ENCODE assay signal across 8 mouse cellular contexts in genomic region chr8:71340625-71341024, GRCm38 (mm10). TPM values are rescaled to one million over a fixed set of nuclear protein-coding genes. Genes with fewer than 3 reads are reported as not detected.
A peak's percentile ranks its signal among the peaks of the same experiment; 100 is the strongest.
DNase-seq lines count a peak whose midpoint lies in the region; ATAC-seq lines count a peak whose summit lies in the region.

No protein-coding gene starts in this region.

- H3K9ac ChIP-seq in embryonic facial prominence, embryonic 14.5 days (ENCODE audit: low read depth, low read length): no peak overlapping the region

- intact Hi-C loops in heart, postnatal 10 days (cut with DNase I): loop anchor here (1.0 to 5.0 kb wide), 2 partner anchors 66 to 78 kb away; partner anchors contain the start of gene Ankle1

- H3K4me1 ChIP-seq in heart, embryonic 10.5 days: no peaks in the 10 kb centered on the region; the same call in 1 of the 2 replicates
- H3K4me1 ChIP-seq in embryonic facial prominence, embryonic 14.5 days (ENCODE audit: control insufficient read depth, insufficient read depth, low read length): no peaks in the 10 kb centered on the region

- peak; percentile 29 to 57 for DNase-seq in heart, postnatal 10 days
- no peak for DNase-seq in heart, embryonic 10.5 days (ENCODE audit: low spot score)
- DNase-seq in 416B (ENCODE audit: low read depth) (peak; percentile 69), R1 (ENCODE audit: low read depth, low spot score) (peak; percentile 45)
- peak; percentile 12 for DNase-seq in embryonic facial prominence, embryonic 14.5 days (ENCODE audit: low spot score)
- peak; percentile 39 for DNase-seq in mesoderm, embryonic 11.5 days (ENCODE audit: low read depth, low spot score)
- DNase-seq in ovary, postnatal 14 days (ENCODE audit: low spot score): no peak

- no peak overlapping the region for H3K4me3 ChIP-seq in heart, embryonic 10.5 days
- H3K4me3 ChIP-seq in embryonic facial prominence, embryonic 14.5 days (ENCODE audit: low read depth, low read length): no peak overlapping the region

- 78% methylated on average over 5 of the region's 5 CpGs for WGBS in heart, embryonic 10.5 days
- 75% methylated on average over 5 of the region's 5 CpGs for WGBS in embryonic facial prominence, embryonic 14.5 days

- no peak overlapping the region for H3K4me2 ChIP-seq in embryonic facial prominence, embryonic 14.5 days (ENCODE audit: low read depth, low read length)

- no peak for ATAC-seq in embryonic facial prominence, embryonic 14.5 days (ENCODE audit: low read depth)
- no peak; the same call in 1 of the 2 replicates for ATAC-seq in granulocyte monocyte progenitor cell, adult 5-6 weeks (replicated peaks; ENCODE audit: poor library complexity, severe bottlenecking)

- no peak overlapping the region for H3K27ac ChIP-seq in heart, embryonic 10.5 days
- H3K27ac ChIP-seq in embryonic facial prominence, embryonic 14.5 days (replicated peaks; ENCODE audit: low read depth, low read length): no peak overlapping the region

- no peaks in the 10 kb centered on the region for H3K9me3 ChIP-seq in heart, embryonic 10.5 days
- no peaks in the 10 kb centered on the region for H3K9me3 ChIP-seq in embryonic facial prominence, embryonic 14.5 days (ENCODE audit: control insufficient read depth, low read length)

- H3K36me3 ChIP-seq in heart, embryonic 10.5 days: peaks cover 81% of the 10 kb centered on the region
- peaks cover 55% of the 10 kb centered on the region for H3K36me3 ChIP-seq in embryonic facial prominence, embryonic 14.5 days (ENCODE audit: control insufficient read depth, insufficient read depth, low read length)

- no peaks in the 10 kb centered on the region for H3K27me3 ChIP-seq in heart, embryonic 10.5 days (ENCODE audit: insufficient read depth, poor library complexity, severe bottlenecking)
- H3K27me3 ChIP-seq in embryonic facial prominence, embryonic 14.5 days (replicated peaks; ENCODE audit: control insufficient read depth, insufficient read depth, low read length): no peaks in the 10 kb centered on the region

RNA-seq across cellular contexts. Expression of gene Use1, which starts 26.0 kb away (rescaled TPM):
- 100 to 1,000 TPM; 110 to 116 TPM for total RNA-seq in heart, postnatal 10 days (2021)
- polyA plus RNA-seq in heart, embryonic 10.5 days (2016; fragmentation: Nextera tagmentation; extraction: Ambion mirVana): 68.7 and 79.5 TPM in 2 replicates
- 106 and 115 TPM in 2 replicates for polyA plus RNA-seq in embryonic facial prominence, embryonic 14.5 days (2014; fragmentation: Nextera tagmentation; extraction: Ambion mirVana)
- 108 and 154 TPM in 2 replicates for total RNA-seq in granulocyte monocyte progenitor cell, adult 5-6 weeks (2014; fragmentation: Nextera tagmentation)
- total RNA-seq in granulocyte monocyte progenitor cell, adult 5-6 weeks (2017): 140 and 156 TPM in 2 replicates

RNA-seq across cellular contexts. Expression of gene Ocel1, which starts 30.5 kb away (rescaled TPM):
- 10 to 100 TPM; 10.8 to 11.3 TPM for total RNA-seq in heart, postnatal 10 days (2021)
- 3.9 and 4.2 TPM in 2 replicates for polyA plus RNA-seq in heart, embryonic 10.5 days (2016; fragmentation: Nextera tagmentation; extraction: Ambion mirVana)
- 3.8 and 4.0 TPM in 2 replicates for polyA plus RNA-seq in embryonic facial prominence, embryonic 14.5 days (2014; fragmentation: Nextera tagmentation; extraction: Ambion mirVana)
- total RNA-seq in granulocyte monocyte progenitor cell, adult 5-6 weeks (2014; fragmentation: Nextera tagmentation): 8.8 and 12.4 TPM in 2 replicates
- total RNA-seq in granulocyte monocyte progenitor cell, adult 5-6 weeks (2017): 8.9 TPM in 2 replicates

RNA-seq across cellular contexts. Expression of gene Nr2f6, which starts 41.1 kb away (rescaled TPM):
- 10 to 100 TPM; 57.8 to 60.1 TPM for total RNA-seq in heart, postnatal 10 days (2021)
- 48.4 and 79.0 TPM in 2 replicates for polyA plus RNA-seq in heart, embryonic 10.5 days (2016; fragmentation: Nextera tagmentation; extraction: Ambion mirVana)
- 57.2 and 61.9 TPM in 2 replicates for polyA plus RNA-seq in embryonic facial prominence, embryonic 14.5 days (2014; fragmentation: Nextera tagmentation; extraction: Ambion mirVana)
- total RNA-seq in granulocyte monocyte progenitor cell, adult 5-6 weeks (2014; fragmentation: Nextera tagmentation): 1.3 and 7.5 TPM in 2 replicates
- total RNA-seq in granulocyte monocyte progenitor cell, adult 5-6 weeks (2017): 3.3 and 4.1 TPM in 2 replicates

RNA-seq across cellular contexts. Expression of gene Ushbp1, which starts 55.0 kb away (rescaled TPM):
- total RNA-seq in heart, postnatal 10 days (2021): 10 to 100 TPM; 38.0 to 42.7 TPM
- 6.1 and 7.9 TPM in 2 replicates for polyA plus RNA-seq in heart, embryonic 10.5 days (2016; fragmentation: Nextera tagmentation; extraction: Ambion mirVana)
- polyA plus RNA-seq in embryonic facial prominence, embryonic 14.5 days (2014; fragmentation: Nextera tagmentation; extraction: Ambion mirVana): 9.4 and 11.3 TPM in 2 replicates
- not detected in 2 replicates for total RNA-seq in granulocyte monocyte progenitor cell, adult 5-6 weeks (2014; fragmentation: Nextera tagmentation)
- not detected in 2 replicates for total RNA-seq in granulocyte monocyte progenitor cell, adult 5-6 weeks (2017)

RNA-seq across cellular contexts. Expression of gene Babam1, which starts 56.0 kb away (rescaled TPM):
- total RNA-seq in heart, postnatal 10 days (2021): 10 to 100 TPM; 65.1 to 65.7 TPM
- 101 and 111 TPM in 2 replicates for polyA plus RNA-seq in heart, embryonic 10.5 days (2016; fragmentation: Nextera tagmentation; extraction: Ambion mirVana)
- 79.6 and 85.2 TPM in 2 replicates for polyA plus RNA-seq in embryonic facial prominence, embryonic 14.5 days (2014; fragmentation: Nextera tagmentation; extraction: Ambion mirVana)
- total RNA-seq in granulocyte monocyte progenitor cell, adult 5-6 weeks (2014; fragmentation: Nextera tagmentation): 70.0 and 84.9 TPM in 2 replicates
- total RNA-seq in granulocyte monocyte progenitor cell, adult 5-6 weeks (2017): 98.5 and 101 TPM in 2 replicates

Comparison
In these comparisons a context has a peak if more than half of its experiments do, and no peak if none do; other contexts are left out.
1. DNase-seq: peak in heart, postnatal 10 days (2 of 2), 416B (single experiment), R1 (single experiment), embryonic facial prominence, embryonic 14.5 days (single experiment) and mesoderm, embryonic 11.5 days (single experiment); none in heart, embryonic 10.5 days (single experiment) and ovary, postnatal 14 days (single experiment).
2. RNA of gene Nr2f6, which starts 41.1 kb away (total RNA-seq): 57.8 to 60.1 TPM in heart, postnatal 10 days; 1.3 to 7.5 TPM in granulocyte monocyte progenitor cell, adult 5-6 weeks; every median in the first group is over 4 times any median in the second.